Mouse (Mus musculus) thymus, postnatal 36 days (tissue): ENCODE data around the gene Gimap7.

ENCODE experiments used
- DNase-seq, 2 experiments: peaks; one replicate each; pipeline ENCODE4 v3.0.0; 2022; ENCODE audit warnings: mixed read lengths in 2 of 2

Gene Gimap7

DNA sequence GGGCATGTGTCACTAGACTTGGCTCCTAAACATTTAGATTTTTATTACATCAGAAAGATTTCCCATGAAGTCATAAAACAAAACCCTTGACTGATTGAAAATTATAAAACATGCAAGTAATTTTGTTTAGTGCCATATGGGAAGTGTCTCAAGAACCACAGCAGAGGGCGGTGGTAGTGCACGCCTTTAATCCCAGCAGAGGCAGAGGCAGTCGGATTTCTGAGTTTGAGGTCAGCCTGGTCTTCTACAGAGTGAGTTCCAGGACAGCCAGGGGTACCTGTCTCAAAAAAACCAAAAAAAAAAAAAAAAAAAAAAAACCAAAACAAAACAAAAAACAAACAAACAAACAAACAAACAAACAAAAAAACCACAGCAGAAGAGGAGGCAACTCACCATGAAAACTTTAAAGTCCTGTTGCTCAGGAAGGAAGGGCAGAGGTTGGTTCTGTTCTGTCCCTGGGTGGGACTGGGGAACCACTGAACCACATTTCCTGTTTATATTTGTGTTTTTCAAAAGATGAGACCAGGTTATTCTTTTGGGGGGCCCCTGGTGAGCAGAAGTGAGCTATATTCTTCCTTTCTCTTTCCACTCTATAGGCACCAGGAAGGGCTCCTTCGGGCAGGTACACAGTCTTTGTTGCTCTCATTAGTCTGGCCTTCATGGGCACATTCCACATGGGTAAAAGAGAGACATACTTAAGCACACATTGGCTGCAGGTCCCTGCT is 21.4 kb upstream of the Gimap7 start:
- DNase-seq: no peak

GRCm38 (mm10) chr6:48697555-48697930 is 20.9 kb upstream of the Gimap7 start:
- DNase-seq: no peak

DNA sequence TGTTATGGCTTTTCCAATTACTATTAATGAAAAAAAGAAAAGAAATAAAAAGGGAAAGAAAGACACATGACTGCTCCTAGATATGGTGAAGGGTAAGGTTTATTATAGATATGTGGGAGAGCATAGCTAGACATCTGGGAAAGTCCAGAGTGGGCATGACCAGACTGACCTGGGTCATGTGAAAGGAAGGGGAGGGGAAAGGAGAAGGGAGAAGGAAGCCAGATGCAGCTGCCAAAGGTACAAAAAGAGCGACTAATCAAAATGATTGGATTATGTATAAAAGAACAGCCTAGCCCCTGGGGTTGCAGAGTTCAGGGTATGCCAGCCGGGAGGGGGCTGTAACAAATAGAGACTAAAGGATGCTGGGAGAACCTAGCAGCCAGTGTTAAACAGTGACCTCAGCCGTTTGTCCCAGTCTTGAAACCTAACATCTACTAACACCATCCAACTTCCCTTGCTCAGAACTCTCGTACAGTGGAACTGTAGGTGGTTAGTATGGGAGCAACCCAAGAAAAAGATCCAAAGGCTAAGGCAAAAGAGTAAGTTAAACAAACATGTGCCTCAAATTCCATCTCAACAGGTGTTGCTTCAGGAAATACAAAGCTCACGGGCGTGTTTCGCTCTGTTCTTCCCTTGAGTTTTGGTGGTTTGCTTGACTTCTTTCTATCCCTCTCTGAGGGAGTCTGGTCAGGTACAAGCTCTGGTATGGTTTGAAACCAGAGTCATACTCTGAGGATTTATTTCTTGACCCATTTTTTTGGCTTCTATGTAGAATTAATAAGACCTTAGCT is 20.2 kb upstream of the Gimap7 start:
- DNase-seq: no peak

DNA sequence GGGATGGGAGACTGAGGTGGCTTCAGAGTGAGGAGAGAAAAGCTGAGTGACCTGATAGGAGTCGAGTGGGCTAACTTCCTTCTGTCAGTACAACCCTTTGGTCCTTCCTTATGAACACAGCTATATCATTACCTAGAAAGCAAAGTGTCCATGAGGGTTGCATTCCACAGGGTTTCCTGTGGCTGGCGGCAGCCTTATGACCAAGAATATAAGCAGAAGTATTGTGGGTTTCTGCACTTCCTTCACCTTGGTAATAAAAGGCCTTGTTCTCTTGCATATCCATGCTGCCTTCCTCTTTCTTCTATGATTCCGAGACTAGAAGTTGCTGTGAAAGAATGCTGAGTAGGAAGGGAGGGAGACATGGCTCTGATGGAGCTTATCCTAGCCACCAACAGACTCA is 19.5 kb upstream of the Gimap7 start:
- no peak for DNase-seq

- no peak for DNase-seq
Measured at GRCm38 (mm10) chr6:48700251-48701075, 18.0 kb upstream of the Gimap7 start.

GRCm38 (mm10) chr6:48702146-48702545 is 16.3 kb upstream of the Gimap7 start:
- DNase-seq: no peak

GRCm38 (mm10) chr6:48702601-48703000 is 15.8 kb upstream of the Gimap7 start:
- no peak for DNase-seq

- no peak for DNase-seq
Measured at GRCm38 (mm10) chr6:48704146-48704545, 14.3 kb upstream of the Gimap7 start.

DNA sequence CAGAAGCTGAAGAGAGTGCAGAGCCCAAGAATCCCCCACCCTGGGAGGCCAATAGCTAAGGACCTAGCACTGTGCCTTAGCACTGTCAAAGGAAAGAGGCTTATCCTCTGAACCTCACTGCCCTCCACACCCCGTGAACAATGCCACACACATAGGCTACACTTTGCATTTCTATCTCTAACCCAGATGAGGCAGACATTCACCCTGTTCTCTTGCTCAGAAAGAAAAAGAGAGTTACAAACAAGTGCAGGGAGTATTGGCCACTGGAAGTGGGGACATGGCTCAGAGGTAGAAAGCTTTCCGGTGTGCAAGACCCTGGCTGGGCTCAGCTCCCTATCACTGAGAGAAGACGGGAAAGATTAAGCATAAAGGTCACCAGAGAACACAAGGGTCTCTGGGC is 12.3 kb upstream of the Gimap7 start:
- no peak for DNase-seq

- DNase-seq: no peak
Measured at GRCm38 (mm10) chr6:48720326-48720725, 1.9 kb downstream of the Gimap7 start.

- DNase-seq: peak in 1 of 2 experiments; percentile 33
Measured at GRCm38 (mm10) chr6:48723468-48723867, 5.0 kb downstream of the Gimap7 start.

DNA sequence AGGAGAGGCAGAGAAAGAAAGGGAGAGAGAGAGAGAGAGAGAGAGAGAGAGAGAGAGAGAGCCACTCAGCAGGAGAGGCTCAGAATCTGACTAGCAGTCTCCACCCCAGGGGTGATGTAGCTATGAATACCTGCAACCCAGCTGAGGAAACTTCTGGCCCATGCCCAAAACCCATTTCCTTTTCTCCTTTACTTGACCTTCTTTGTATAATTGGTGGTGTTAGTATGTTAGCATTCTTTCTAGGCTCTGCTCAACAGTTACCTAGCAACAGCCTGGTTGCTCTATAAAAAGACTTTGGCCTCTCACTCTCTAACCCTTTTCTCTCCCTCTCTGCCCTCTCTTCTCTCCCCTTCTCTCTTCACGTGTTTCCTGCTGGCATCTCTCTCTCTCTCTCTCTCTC is 7.1 kb downstream of the Gimap7 start:
- DNase-seq: peak in 1 of 2 experiments; percentile 45

DNA sequence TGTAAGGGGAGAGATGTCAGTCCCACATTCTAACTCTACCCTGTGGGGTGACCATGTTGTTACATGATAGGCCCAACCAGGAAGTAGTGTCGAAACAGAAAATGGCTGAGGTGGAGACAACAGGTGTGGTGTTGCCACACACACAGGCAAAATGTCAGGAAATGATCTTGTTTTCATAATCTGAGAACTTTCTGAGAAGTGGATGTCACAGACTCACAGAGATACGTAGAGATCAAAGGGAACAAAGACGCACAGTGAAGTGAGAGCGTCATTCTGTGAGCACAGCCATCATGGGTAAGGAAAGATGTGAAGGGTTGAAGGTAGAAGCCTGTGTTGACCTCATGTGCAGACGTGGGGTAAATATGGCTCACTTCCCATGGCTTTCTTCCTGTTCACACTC is 9.3 kb downstream of the Gimap7 start:
- DNase-seq: no peak

GRCm38 (mm10) chr6:48732864-48733304 is 14.5 kb downstream of the Gimap7 start:
- DNase-seq: peak; percentile 76 to 84

DNA sequence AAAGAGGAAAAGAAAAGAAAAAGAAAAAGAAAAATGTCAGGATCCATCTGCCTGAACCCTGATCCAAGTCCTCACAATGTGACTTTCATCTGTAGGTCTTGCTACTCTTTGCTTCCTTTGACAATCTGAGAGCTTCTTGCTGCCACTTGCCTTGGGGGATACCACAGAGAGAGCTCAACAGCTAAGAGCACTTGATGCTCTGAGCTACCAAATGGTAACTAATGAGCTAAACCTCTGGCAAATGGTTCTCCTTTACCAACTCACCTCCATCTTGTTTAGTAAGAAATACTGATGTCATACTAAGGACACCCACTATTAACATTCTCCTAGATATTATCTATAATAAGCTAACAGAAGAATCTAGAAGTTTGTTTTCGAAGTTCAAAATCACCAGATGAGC is 15.2 kb downstream of the Gimap7 start:
- DNase-seq: no peak

DNA sequence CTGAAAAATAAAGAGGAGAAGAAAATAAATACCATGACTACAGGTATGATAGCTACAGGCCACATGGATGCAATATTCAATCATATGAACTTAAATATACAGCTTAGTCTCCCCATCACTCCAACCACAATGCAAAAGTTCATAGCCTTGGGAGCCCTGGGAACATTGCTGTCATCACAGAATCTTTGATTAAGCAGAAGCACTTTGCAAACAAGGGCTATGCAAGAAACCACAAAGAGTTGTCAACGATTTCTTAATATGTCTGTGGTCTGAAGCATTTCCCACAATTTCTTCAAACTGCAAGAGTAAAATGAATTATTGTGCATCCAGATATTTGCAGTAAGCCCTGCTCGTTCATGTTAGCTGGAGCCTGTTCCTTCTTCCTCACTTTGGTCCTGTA is 18.6 kb downstream of the Gimap7 start:
- no peak for DNase-seq

GRCm38 (mm10) chr6:48737688-48738087 is 19.3 kb downstream of the Gimap7 start:
- DNase-seq: no peak

DNA sequence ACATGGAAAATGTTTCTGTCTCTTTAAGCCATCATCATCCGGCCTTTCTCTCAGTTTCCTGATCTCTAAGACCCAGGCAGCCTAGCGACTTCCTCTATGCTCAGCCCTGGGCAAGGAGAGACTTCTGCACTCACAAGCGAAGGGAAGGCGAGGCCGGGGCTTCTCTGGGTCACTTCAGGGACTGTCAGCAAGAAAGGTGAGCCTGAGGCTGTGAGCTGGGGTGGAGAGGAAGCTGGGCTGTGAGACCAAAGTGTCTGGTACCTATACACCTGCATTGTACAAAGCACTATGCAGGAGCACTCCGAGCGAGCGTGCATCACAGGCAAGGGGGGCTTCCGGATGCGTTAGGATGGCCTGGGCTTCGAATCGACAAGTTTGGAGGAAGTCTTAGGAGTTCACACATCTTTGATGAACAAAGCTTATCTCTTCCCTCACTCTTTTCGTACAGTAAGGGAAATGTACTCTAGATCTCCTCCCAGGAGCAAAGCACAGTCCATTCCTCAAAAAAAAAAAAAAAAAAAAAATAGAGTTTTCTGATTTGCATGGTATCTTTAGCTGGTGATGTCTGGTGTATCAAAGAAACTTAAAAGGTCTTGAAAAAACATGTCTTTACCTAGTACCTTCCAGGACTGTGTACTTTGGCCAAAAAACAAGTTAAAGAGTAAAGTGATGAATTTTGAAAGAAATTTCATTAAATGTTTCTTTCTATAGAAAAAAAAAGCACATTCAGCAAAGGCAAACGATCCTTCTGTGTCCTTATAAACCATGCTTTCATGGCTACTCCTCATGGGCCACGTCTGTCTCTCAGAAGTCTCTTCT is 20.7 kb downstream of the Gimap7 start, which contains the start of gene Gimap1:
Gene Gimap1, plus strand, starts transcription at position 94 of the 819 bp plus-strand sequence.
- DNase-seq: peak; percentile 82 to 83

- DNase-seq: no peak
Measured at GRCm38 (mm10) chr6:48739780-48740055, 21.3 kb downstream of the Gimap7 start.

- DNase-seq: peak in 1 of 2 experiments; percentile 31
Measured at GRCm38 (mm10) chr6:48740501-48741169, 22.2 kb downstream of the Gimap7 start.

DNA sequence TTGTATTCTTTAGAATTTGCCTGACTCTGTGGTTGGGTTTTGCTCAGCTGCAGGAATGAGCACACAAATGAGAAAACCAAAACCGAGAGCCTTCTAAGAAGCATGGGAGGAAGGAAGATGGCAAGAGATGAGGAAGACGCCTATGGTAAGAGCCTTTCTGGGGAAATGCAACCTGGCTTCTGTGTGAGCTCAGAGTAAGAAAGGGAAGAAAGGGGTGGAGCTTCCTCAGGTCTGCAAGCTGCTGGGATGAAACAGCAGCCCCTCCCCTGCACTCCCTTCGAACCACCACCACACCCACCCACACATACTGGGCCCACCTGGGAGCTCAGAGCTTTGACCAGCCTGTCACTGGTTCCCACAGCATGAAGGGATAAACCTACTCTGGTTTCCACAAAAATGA is 22.9 kb downstream of the Gimap7 start:
- DNase-seq: peak; percentile 52 to 73

DNA sequence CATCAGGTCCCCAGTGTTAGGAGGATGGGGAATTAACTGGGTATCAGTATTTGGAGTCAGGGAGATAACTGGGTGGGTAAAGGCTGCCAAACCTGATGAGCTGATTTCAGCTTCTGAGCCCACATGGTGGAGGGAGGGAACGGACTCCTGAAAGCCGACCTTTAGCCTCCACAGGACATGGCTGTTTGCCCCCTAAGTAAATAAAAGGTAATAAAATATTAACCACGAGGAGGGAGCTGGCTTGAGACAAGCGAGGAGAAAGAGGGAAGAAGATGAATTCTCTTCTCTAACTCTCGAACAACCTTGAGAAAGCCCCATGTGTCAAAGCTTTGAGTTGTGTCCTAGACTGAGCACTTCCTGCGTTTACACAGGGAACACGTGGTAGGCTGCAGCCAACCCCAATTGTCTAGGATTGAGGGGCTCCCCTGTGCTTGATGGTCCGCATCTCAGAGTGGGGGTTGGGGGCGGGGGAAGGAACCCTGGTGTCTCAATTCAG is 23.3 kb downstream of the Gimap7 start:
- peak in 1 of 2 experiments; percentile 50 for DNase-seq
